Mouse (Mus musculus) C2C12 (cell line): ENCODE measurements around the gene Hspb11.

Experiments
- CTCF ChIP-seq: IDR thresholded peaks from one replicate; pipeline ENCODE4 v1.5.1; 2011; ENCODE audit not compliant: control insufficient read depth, insufficient read depth, insufficient read length
- FOSL1 ChIP-seq: IDR thresholded peaks from one replicate; pipeline ENCODE4 v1.8.0; 2011; ENCODE audit warnings: mild to moderate bottlenecking, low read length; ENCODE audit not compliant: poor library complexity, insufficient read depth, severe bottlenecking
- MAX ChIP-seq: IDR thresholded peaks from one replicate; pipeline ENCODE4 v1.6.1; 2011; ENCODE audit warnings: mild to moderate bottlenecking, control low read depth
- MYOD1 ChIP-seq: IDR thresholded peaks from one replicate; pipeline ENCODE4 v1.6.1; 2011; ENCODE audit warnings: low read depth; ENCODE audit not compliant: control insufficient read depth, insufficient read length
- MYOG ChIP-seq: IDR thresholded peaks from one replicate; pipeline ENCODE4 v1.6.1; 2011; ENCODE audit not compliant: control insufficient read depth, insufficient read length; ENCODE audit errors: extremely low read depth

GRCm38 (mm10) chr4:107292273-107292662, 38.9 kb downstream of the Hspb11 start:
- no peak for TF ChIP-seq CTCF
- TF ChIP-seq MYOD1, result no peak
- TF ChIP-seq MYOG, result no peak
- no peak for TF ChIP-seq MAX
- TF ChIP-seq FOSL1, result no peak
